Mouse (Mus musculus): Measurements from ENCODE around the gene Gm21858. TPM values are rescaled to one million over a fixed set of nuclear protein-coding genes. Genes with fewer than 3 reads are reported as not detected.
"Not testable (repeated sequence)": the region's sequence is repeated elsewhere in the genome, so short reads cannot be mapped to it uniquely, and the experiment has no call there.

Gene Gm21858
- polyA plus RNA-seq (2014; fragmentation: Nextera tagmentation; extraction: Ambion mirVana): not detected in 2 replicates

DNA sequence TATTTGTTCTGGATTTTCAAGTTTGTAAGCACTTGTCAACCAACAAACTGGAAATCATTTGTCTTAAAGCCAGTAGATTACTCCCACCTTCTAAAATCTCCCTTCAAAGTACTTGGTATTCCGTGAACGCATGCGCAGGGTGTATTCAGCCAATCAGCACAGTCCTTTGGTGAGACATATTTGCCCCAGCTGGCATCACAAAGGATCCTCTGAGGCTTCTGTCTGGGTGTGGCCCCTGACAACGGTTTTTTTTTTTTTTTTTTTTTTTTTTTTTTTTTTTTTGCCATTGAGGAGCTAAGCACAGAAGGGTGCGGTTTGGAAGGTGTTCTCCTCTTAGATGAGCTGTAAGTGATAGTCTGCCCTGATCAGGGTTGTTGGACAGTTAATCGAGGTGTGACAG, at the start of gene Gm21858:
Gene Gm21858 (plus strand): TSS at position 301 of the 400 bp plus-strand sequence.
- not testable (repeated sequence) for H3K9me3 ChIP-seq (ENCODE audit: control insufficient read depth, low read length); ATAC-seq (ENCODE audit: low read depth); H3K4me3 ChIP-seq (ENCODE audit: low read depth, low read length); H3K9ac ChIP-seq (replicated peaks; ENCODE audit: low read depth, low read length); H3K27ac ChIP-seq (ENCODE audit: low read depth, low read length); H3K4me2 ChIP-seq (ENCODE audit: low read depth, low read length); H3K27me3 ChIP-seq (ENCODE audit: control insufficient read depth, insufficient read depth, low read length); H3K4me1 ChIP-seq (ENCODE audit: control insufficient read depth, insufficient read depth, low read length); H3K36me3 ChIP-seq (ENCODE audit: control insufficient read depth, insufficient read depth, low read length)
- no CpG with 5 or more reads among the region's 6 CpGs for WGBS
